Mouse (Mus musculus) ES-Bruce4 (cell line): ENCODE measurements around the gene Sigmar1. TPM values are rescaled to one million over a fixed set of nuclear protein-coding genes. Genes with fewer than 3 reads are reported as not detected.

Experiments
- H3K27ac ChIP-seq: 2 replicates; pipeline ENCODE4 v1.5.1; 2012; ENCODE audit warnings: low read length, inconsistent platforms; ENCODE audit not compliant: insufficient read depth
- H3K27me3 ChIP-seq: 2 replicates; pipeline ENCODE4 v1.6.1; 2012; ENCODE audit warnings: mild to moderate bottlenecking, low read length, inconsistent platforms; ENCODE audit not compliant: control insufficient read depth, poor library complexity, insufficient read depth, severe bottlenecking
- H3K36me3 ChIP-seq: 2 replicates; pipeline ENCODE4 v1.6.1; 2012; ENCODE audit warnings: inconsistent platforms, mild to moderate bottlenecking, low read length, moderate library complexity; ENCODE audit not compliant: control insufficient read depth, poor library complexity, insufficient read depth, severe bottlenecking
- H3K4me1 ChIP-seq: one replicate; pipeline ENCODE4 v1.8.1; 2011; ENCODE audit warnings: low read length; ENCODE audit not compliant: control insufficient read depth, insufficient read depth
- H3K4me3 ChIP-seq: 2 replicates; pipeline ENCODE4 v1.5.1; 2011; ENCODE audit warnings: low read depth, mild to moderate bottlenecking, low read length
- H3K9ac ChIP-seq: 2 replicates; pipeline ENCODE4 v1.6.1; 2012; ENCODE audit warnings: low read depth, mild to moderate bottlenecking, inconsistent platforms; ENCODE audit not compliant: poor library complexity, severe bottlenecking
- H3K9me3 ChIP-seq: replicated peaks from 2 replicates; pipeline ENCODE4 v1.6.1; 2012; ENCODE audit warnings: mild to moderate bottlenecking, low read length, inconsistent platforms; ENCODE audit not compliant: control insufficient read depth, poor library complexity, insufficient read depth, severe bottlenecking
- CTCF ChIP-seq: IDR thresholded peaks from one replicate; pipeline ENCODE4 v1.8.1; 2011; ENCODE audit warnings: low read depth, low read length
- EP300 ChIP-seq: IDR thresholded peaks from 2 replicates; pipeline ENCODE4 v1.6.1; 2011; ENCODE audit warnings: low read depth, low read length; ENCODE audit not compliant: insufficient read depth
- POLR2A ChIP-seq: IDR thresholded peaks from one replicate; pipeline ENCODE4 v1.8.1; 2011; ENCODE audit warnings: low read length; ENCODE audit not compliant: insufficient read depth
- polyA plus RNA-seq: library from polyadenylated mRNA; stranded (reverse); fragments of >200 nt; gene quantifications from 2 replicates; pipeline ENCODE4 v1.2.4, GENCODE M21; 2011; ENCODE audit warnings: low read depth; ENCODE audit not compliant: missing spikeins, insufficient read depth, insufficient read length

Sigmar1 gene
- polyA plus RNA-seq, 1 experiment = 62.6 TPM

- no peaks in the 10 kb centered on the region for H3K9me3 ChIP-seq
- H3K9ac ChIP-seq = peak overlapping the region; percentile 64
- H3K4me3 ChIP-seq = peak overlapping the region; percentile 93
- H3K27me3 ChIP-seq = no peaks in the 10 kb centered on the region
- no peak overlapping the region for H3K27ac ChIP-seq
- peaks cover 8% of the 10 kb centered on the region for H3K36me3 ChIP-seq
- peaks cover 3% of the 10 kb centered on the region for H3K4me1 ChIP-seq
- TF ChIP-seq CTCF = no peak
- no peak for TF ChIP-seq POLR2A
- TF ChIP-seq EP300 = no peak
These were observed 483 bp upstream of the Sigmar1 start for GRCm38 (mm10) chr4:41756440-41756839.

GRCm38 (mm10) chr4:41754797-41755337, 1.1 kb downstream of the Sigmar1 start, which contains the start of gene Galt:
Galt (plus strand) TSS chr4:41755228.
- H3K4me1 ChIP-seq = no peaks in the 10 kb centered on the region
- peak within 1 kb of the TSS; percentile 93 for H3K4me3 ChIP-seq
- H3K9me3 ChIP-seq = no peaks in the 10 kb centered on the region
- TF ChIP-seq EP300 (no peak), CTCF (no peak), POLR2A (no peak)
- peak within 1 kb of the TSS; percentile 36; the same call in 1 of the 2 replicates for H3K27ac ChIP-seq
- H3K36me3 ChIP-seq = peaks cover 8% of the 10 kb centered on the region
- H3K9ac ChIP-seq = peak within 1 kb of the TSS; percentile 64
- no peaks in the 10 kb centered on the region for H3K27me3 ChIP-seq

- TF ChIP-seq EP300 (no peak), CTCF (no peak), POLR2A (no peak)
- Histone ChIP-seq H3K27me3 (no peaks in the 10 kb centered on the region), H3K4me3 (no peak overlapping the region), H3K4me1 (no peaks in the 10 kb centered on the region), H3K9me3 (peaks cover 9% of the 10 kb centered on the region), H3K36me3 (no peaks in the 10 kb centered on the region; the same call in 1 of the 2 replicates), H3K27ac (no peak overlapping the region), H3K9ac (no peak overlapping the region)
These were observed 10.9 kb downstream of the Sigmar1 start for GRCm38 (mm10) chr4:41745021-41745420.

DNA sequence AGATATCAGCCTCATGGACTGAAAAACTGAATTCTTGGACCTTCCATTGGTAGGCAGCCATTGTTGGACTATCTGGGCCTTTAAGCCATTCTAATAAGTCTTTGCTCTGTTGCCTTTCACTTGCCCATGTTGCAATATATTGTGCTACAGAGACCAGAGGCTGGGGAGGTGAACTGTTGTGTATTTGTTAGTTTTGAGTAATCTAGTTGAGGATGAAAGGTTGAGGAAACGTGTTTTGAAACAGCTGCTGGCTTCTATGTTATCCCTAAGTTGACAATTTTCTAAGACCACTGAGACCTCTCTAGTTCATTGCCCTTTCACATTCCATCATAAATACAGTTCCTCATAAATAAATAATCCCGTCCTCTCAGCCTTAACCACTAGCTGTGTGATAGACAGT, 11.8 kb downstream of the Sigmar1 start:
- H3K27ac ChIP-seq = no peak overlapping the region
- H3K27me3 ChIP-seq = no peaks in the 10 kb centered on the region
- H3K36me3 ChIP-seq = peaks cover 3% of the 10 kb centered on the region
- TF ChIP-seq CTCF = no peak
- no peak for TF ChIP-seq POLR2A
- TF ChIP-seq EP300 = no peak
- no peak overlapping the region for H3K4me3 ChIP-seq
- H3K9me3 ChIP-seq = peaks cover 9% of the 10 kb centered on the region
- no peaks in the 10 kb centered on the region for H3K4me1 ChIP-seq
- no peak overlapping the region for H3K9ac ChIP-seq

- H3K36me3 ChIP-seq = peaks cover 14% of the 10 kb centered on the region
- no peak overlapping the region for H3K27ac ChIP-seq
- peak overlapping the region; percentile 75 for H3K9ac ChIP-seq
- TF ChIP-seq EP300 (no peak), POLR2A (peak; percentile 84)
- peaks cover 2% of the 10 kb centered on the region; the same call in 1 of the 2 replicates for H3K9me3 ChIP-seq
- H3K4me1 ChIP-seq = no peaks in the 10 kb centered on the region
- H3K4me3 ChIP-seq = peak overlapping the region; percentile 95
- no peaks in the 10 kb centered on the region for H3K27me3 ChIP-seq
These were observed 14.8 kb downstream of the Sigmar1 start for GRCm38 (mm10) chr4:41741158-41741560.

DNA sequence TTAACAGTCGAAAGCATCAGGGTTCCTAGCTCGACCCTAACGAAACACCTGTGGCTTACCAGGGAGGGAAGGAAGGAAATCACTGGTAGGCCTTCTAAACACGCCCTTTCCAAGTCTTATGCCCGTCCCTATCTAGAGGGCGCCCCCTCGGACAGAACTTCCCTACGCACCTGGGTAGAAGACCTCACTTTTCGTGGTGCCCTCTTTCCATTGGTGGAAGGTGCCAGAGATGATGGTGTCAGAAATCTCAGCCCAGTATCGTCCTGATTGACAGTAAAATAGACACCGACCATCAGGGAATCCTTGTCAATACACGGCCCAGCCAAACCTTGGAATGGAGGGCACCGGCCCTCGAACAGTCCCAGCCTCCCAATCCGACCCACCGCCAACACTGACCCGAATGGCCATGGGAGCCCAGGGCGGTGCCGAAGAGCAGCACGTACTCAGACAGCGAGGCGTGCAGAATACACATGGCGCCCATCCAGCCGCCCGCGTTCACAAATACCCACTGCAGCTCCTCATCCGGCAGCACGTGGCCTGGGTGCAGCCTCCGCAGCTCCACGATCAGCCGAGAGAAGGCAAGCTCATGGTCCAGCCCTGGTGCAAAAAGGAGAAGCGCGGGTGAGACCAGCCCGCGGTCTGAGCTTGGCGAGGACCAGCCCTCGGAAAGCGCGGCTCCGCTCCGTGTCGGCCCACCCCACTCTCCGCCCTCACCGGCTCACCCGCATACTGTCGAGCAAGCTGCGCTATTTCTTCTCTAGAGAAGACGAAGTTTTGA, 15.4 kb downstream of the Sigmar1 start:
- no peaks in the 10 kb centered on the region for H3K27me3 ChIP-seq
- H3K36me3 ChIP-seq = peaks cover 14% of the 10 kb centered on the region
- TF ChIP-seq POLR2A (no peak), CTCF (peak; percentile 30)
- no peaks in the 10 kb centered on the region for H3K9me3 ChIP-seq
- H3K4me1 ChIP-seq = no peaks in the 10 kb centered on the region
- H3K27ac ChIP-seq = no peak overlapping the region
- peak overlapping the region; percentile 75 for H3K9ac ChIP-seq
- peak overlapping the region; percentile 95 for H3K4me3 ChIP-seq
